Mouse (Mus musculus): ENCODE results near the gene Prkcz.
"Not testable (repeated sequence)": the region's sequence is repeated elsewhere in the genome, so short reads cannot be mapped to it uniquely, and the experiment has no call there.

The Prkcz gene

GRCm38 (mm10) chr4:155357601-155358000 is 3.6 kb downstream of the Prkcz start:
- DNase-seq = no peak

GRCm38 (mm10) chr4:155356354-155356753 is 4.8 kb downstream of the Prkcz start:
- no peak for DNase-seq

- DNase-seq = no peak
Observed at GRCm38 (mm10) chr4:155354546-155354945, 6.6 kb downstream of the Prkcz start.

GRCm38 (mm10) chr4:155354035-155354434 is 7.1 kb downstream of the Prkcz start:
- DNase-seq = no peak

- DNase-seq = no peak
Observed at GRCm38 (mm10) chr4:155352581-155352980, 8.6 kb downstream of the Prkcz start.

- DNase-seq = no peak
Observed at GRCm38 (mm10) chr4:155346350-155346749, 14.8 kb downstream of the Prkcz start.

- peak; percentile 59 to 63 for DNase-seq
Observed at GRCm38 (mm10) chr4:155345608-155345953, 15.6 kb downstream of the Prkcz start.

- DNase-seq = no peak
Observed at GRCm38 (mm10) chr4:155344716-155345607, 16.2 kb downstream of the Prkcz start.

GRCm38 (mm10) chr4:155344299-155344600 is 16.9 kb downstream of the Prkcz start:
- DNase-seq = no peak

- no peak for DNase-seq
Observed at GRCm38 (mm10) chr4:155343415-155344298, 17.5 kb downstream of the Prkcz start.

GRCm38 (mm10) chr4:155336284-155337050 is 24.7 kb downstream of the Prkcz start:
- DNase-seq = no peak

GRCm38 (mm10) chr4:155332253-155332652 is 28.9 kb downstream of the Prkcz start:
- no peak for DNase-seq

GRCm38 (mm10) chr4:155328385-155328784 is 32.8 kb downstream of the Prkcz start:
- DNase-seq = not testable (repeated sequence)

- no peak for DNase-seq
Observed at GRCm38 (mm10) chr4:155325773-155326172, 35.4 kb downstream of the Prkcz start.

- no peak for DNase-seq
Observed at GRCm38 (mm10) chr4:155324511-155324910, 36.6 kb downstream of the Prkcz start.

GRCm38 (mm10) chr4:155323081-155323795 is 37.9 kb downstream of the Prkcz start:
- no peak for DNase-seq

GRCm38 (mm10) chr4:155320281-155321244 is 40.6 kb downstream of the Prkcz start:
- DNase-seq = peak; percentile 50 to 57

GRCm38 (mm10) chr4:155318266-155318665 is 42.9 kb downstream of the Prkcz start:
- peak in 1 of 2 experiments; percentile 26 for DNase-seq

- no peak for DNase-seq
Observed at GRCm38 (mm10) chr4:155315031-155315430, 46.1 kb downstream of the Prkcz start.

- DNase-seq = no peak
Observed at GRCm38 (mm10) chr4:155308679-155309078, 52.5 kb downstream of the Prkcz start.

GRCm38 (mm10) chr4:155308068-155308467 is 53.1 kb downstream of the Prkcz start:
- peak; percentile 85 to 90 for DNase-seq

Measured in lung, postnatal 4 days (tissue).